ENCODE assay signal across 16 mouse cellular contexts in genomic region chr2:30920216-30920615, GRCm38 (mm10). TPM values are rescaled to one million over a fixed set of nuclear protein-coding genes. Genes with fewer than 3 reads are reported as not detected.
DNase-seq lines count a peak whose midpoint lies in the region; ATAC-seq and TF ChIP-seq lines count a peak whose summit lies in the region.
"Had no signal": no experiment of that assay in that cellular context is flagged by ENCODE, and none has a peak within 500 bp of the region (broad histone marks: within the 10 kb centered on the region; RNA-seq: fewer than 3 reads in every experiment).

No protein-coding gene starts in this region.

- TF ChIP-seq POLR2A in MEL (IDR thresholded peaks at IDR 0.05; ENCODE audit: control insufficient read depth in 1 of 2, insufficient read depth in 1 of 2, low read depth in 1 of 2, low read length in 2 of 2, poor library complexity in 1 of 2) = no peak

- H3K4me3 ChIP-seq in MEL (ENCODE audit: control insufficient read depth in 1 of 2, insufficient read depth in 1 of 2, low read depth in 2 of 2, low read length in 2 of 2) = no peak overlapping the region
- no peak overlapping the region for H3K4me3 ChIP-seq in intestine, postnatal 0 days (ENCODE audit: low read depth, low read length)
- H3K4me3 ChIP-seq in liver, postnatal 0 days (ENCODE audit: low read depth, low read length) = no peak overlapping the region
- H3K4me3 ChIP-seq: embryonic facial prominence, embryonic 13.5 days; neural tube, embryonic 12.5 days had no signal

- peak overlapping the region; percentile 42; the same call in 1 of the 2 replicates for H3K27ac ChIP-seq in MEL (ENCODE audit: control insufficient read depth, low read depth, low read length)
- no peak overlapping the region for H3K27ac ChIP-seq in intestine, postnatal 0 days (ENCODE audit: low read depth, low read length)
- H3K27ac ChIP-seq in liver, postnatal 0 days (ENCODE audit: low read depth) = no peak overlapping the region
- H3K27ac ChIP-seq: embryonic facial prominence, embryonic 13.5 days; liver, embryonic 14.5 days; neural tube, embryonic 12.5 days had no signal

- peak; percentile 39 to 44 for DNase-seq in left cerebral cortex, adult 18-20 months (ENCODE audit: low spot score in 2 of 2)
- no peak for DNase-seq in left cerebral cortex, postnatal 4 days
- DNase-seq in 3134 (ENCODE audit: extremely low read depth, insufficient read length, low spot score) = peak; percentile 55
- DNase-seq in MEL (ENCODE audit: low read depth, low spot score) = peak; percentile 72
- no peak for DNase-seq in thymus, postnatal 36 days
- DNase-seq in liver, postnatal 0 days = no peak
- no peak for DNase-seq in cerebellum, postnatal 25 days
- DNase-seq: cerebellum, adult 18-20 months; forebrain, postnatal 0 days; heart, adult 18-20 months; kidney, adult 8-10 months had no signal

- no peaks in the 10 kb centered on the region for H3K9me3 ChIP-seq in MEL (replicated peaks; ENCODE audit: insufficient read depth, low read length)
- H3K9me3 ChIP-seq in intestine, postnatal 0 days (ENCODE audit: control insufficient read depth) = no peaks in the 10 kb centered on the region
- H3K9me3 ChIP-seq in liver, postnatal 0 days (ENCODE audit: low read length) = no peaks in the 10 kb centered on the region
- H3K9me3 ChIP-seq: embryonic facial prominence, embryonic 13.5 days; neural tube, embryonic 12.5 days had no signal

- no peak for TF ChIP-seq RAD21 in MEL (IDR thresholded peaks at IDR 0.05; ENCODE audit: low read depth, low read length)

- H3K36me3 ChIP-seq in MEL (ENCODE audit: control insufficient read depth in 1 of 2, insufficient read depth in 2 of 2, low read length in 2 of 2) = peaks cover 0 to 12% of the 10 kb centered on the region in 2 experiments; a peak in 2 of 4 replicates
- H3K36me3 ChIP-seq in intestine, postnatal 0 days (ENCODE audit: control insufficient read depth, insufficient read depth) = no peaks in the 10 kb centered on the region
- no peaks in the 10 kb centered on the region for H3K36me3 ChIP-seq in liver, postnatal 0 days (replicated peaks; ENCODE audit: insufficient read depth, low read length)
- H3K36me3 ChIP-seq: embryonic facial prominence, embryonic 13.5 days; neural tube, embryonic 12.5 days had no signal

- intact Hi-C loops in left cerebral cortex, postnatal 4 days (cut with DNase I) = no loop called here

- no peak overlapping the region for H3K9ac ChIP-seq in MEL (ENCODE audit: control insufficient read depth, low read depth, low read length, poor library complexity, severe bottlenecking)
- no peak overlapping the region for H3K9ac ChIP-seq in intestine, postnatal 0 days (ENCODE audit: low read depth, low read length)
- no peak overlapping the region for H3K9ac ChIP-seq in liver, postnatal 0 days (replicated peaks)
- H3K9ac ChIP-seq: embryonic facial prominence, embryonic 13.5 days; forebrain, postnatal 0 days; liver, embryonic 14.5 days; neural tube, embryonic 12.5 days had no signal

- TF ChIP-seq CTCF in MEL (IDR thresholded peaks at IDR 0.05 in 2 of 3, conservative IDR thresholded peaks at IDR 0.05 in 1 of 3; ENCODE audit: control insufficient read depth in 1 of 3, insufficient read depth in 1 of 3, low read depth in 2 of 3, low read length in 3 of 3, poor library complexity in 1 of 3, severe bottlenecking in 1 of 3) = no peak
- no peak for TF ChIP-seq CTCF in intestine, postnatal 0 days (IDR thresholded peaks at IDR 0.05; ENCODE audit: low read depth)
- TF ChIP-seq CTCF in liver, postnatal 0 days (IDR thresholded peaks at IDR 0.05; ENCODE audit: low read depth) = no peak

- no peaks in the 10 kb centered on the region for H3K79me2 ChIP-seq in MEL (ENCODE audit: control insufficient read depth, insufficient read depth, low read length, poor library complexity)

- H3K4me1 ChIP-seq in MEL (ENCODE audit: control insufficient read depth in 1 of 2, insufficient read depth in 2 of 2, low read length in 2 of 2) = peaks cover 3 to 13% of the 10 kb centered on the region in 2 experiments; a peak in 3 of 4 replicates
- H3K4me1 ChIP-seq in intestine, postnatal 0 days (replicated peaks; ENCODE audit: control insufficient read depth, insufficient read depth, low read length) = peaks cover 3% of the 10 kb centered on the region; the same call in 1 of the 2 replicates
- no peaks in the 10 kb centered on the region for H3K4me1 ChIP-seq in liver, postnatal 0 days (ENCODE audit: insufficient read depth)
- H3K4me1 ChIP-seq: neural tube, embryonic 12.5 days had no signal

- peak; percentile 79 for ATAC-seq in intestine, postnatal 0 days
- no peak for ATAC-seq in liver, postnatal 0 days
- ATAC-seq: forebrain, postnatal 0 days had no signal

- WGBS in intestine, postnatal 0 days = 19% methylated on average over 7 of the region's 7 CpGs
- 50% methylated on average over 7 of the region's 7 CpGs for WGBS in liver, postnatal 0 days (ENCODE audit: insufficient replicate concordance)

- H3K27me3 ChIP-seq in MEL (ENCODE audit: control insufficient read depth in 1 of 2, insufficient read depth in 2 of 2, low read length in 2 of 2) = no peaks in the 10 kb centered on the region; a peak in 1 of 4 replicates
- peaks cover 16% of the 10 kb centered on the region for H3K27me3 ChIP-seq in intestine, postnatal 0 days (replicated peaks; ENCODE audit: control insufficient read depth, insufficient read depth, low read length)
- no peaks in the 10 kb centered on the region for H3K27me3 ChIP-seq in liver, postnatal 0 days (ENCODE audit: insufficient read depth, low read length)
- H3K27me3 ChIP-seq: embryonic facial prominence, embryonic 13.5 days; neural tube, embryonic 12.5 days had no signal

- TF ChIP-seq EP300 in MEL (IDR thresholded peaks at IDR 0.05; ENCODE audit: low read depth in 1 of 2, low read length in 2 of 2) = peak; percentile 14 to 60; a peak in 2 of 4 replicates
- no peak for TF ChIP-seq EP300 in liver, postnatal 0 days (IDR thresholded peaks at IDR 0.05; ENCODE audit: low read depth)

- no peak overlapping the region for H3K4me2 ChIP-seq in intestine, postnatal 0 days (replicated peaks; ENCODE audit: low read depth)
- H3K4me2 ChIP-seq in liver, postnatal 0 days (ENCODE audit: low read depth, low read length) = no peak overlapping the region
- H3K4me2 ChIP-seq: embryonic facial prominence, embryonic 13.5 days; midbrain, embryonic 11.5 days; neural tube, embryonic 12.5 days had no signal

TF ChIP-seq in MEL, 35 proteins besides CTCF, POLR2A, EP300 and RAD21 (continues in another document):
- TF ChIP-seq GABPA (IDR thresholded peaks at IDR 0.05; ENCODE audit: low read depth, low read length) = no peak
- TF ChIP-seq TAL1 (IDR thresholded peaks at IDR 0.05; ENCODE audit: low read length) = no peak
- no peak for TF ChIP-seq MAZ (IDR thresholded peaks at IDR 0.05; ENCODE audit: low read depth, low read length)
- no peak for TF ChIP-seq MAFK (IDR thresholded peaks at IDR 0.05; ENCODE audit: borderline replicate concordance, low read depth, low read length)
- peak; percentile 48; the same call in 1 of the 2 replicates for TF ChIP-seq RCOR1 (IDR thresholded peaks at IDR 0.05; ENCODE audit: low read depth, low read length)
- TF ChIP-seq MYB (IDR thresholded peaks at IDR 0.05; ENCODE audit: low read depth, low read length) = no peak
- no peak for TF ChIP-seq MEF2A (IDR thresholded peaks at IDR 0.05; ENCODE audit: extremely low read depth, insufficient replicate concordance, low read depth, low read length, poor library complexity, severe bottlenecking)
- TF ChIP-seq E2F4 (IDR thresholded peaks at IDR 0.05; ENCODE audit: borderline replicate concordance, low read depth, low read length) = no peak
- peak; percentile 83 for TF ChIP-seq BHLHE40 (IDR thresholded peaks at IDR 0.05; ENCODE audit: borderline replicate concordance, low read depth, low read length)
- TF ChIP-seq ZNF384 (IDR thresholded peaks at IDR 0.05; ENCODE audit: low read depth, low read length) = peak; percentile 81
- TF ChIP-seq ETS1 (IDR thresholded peaks at IDR 0.05; ENCODE audit: low read depth, low read length) = peak; percentile 92
- no peak for TF ChIP-seq ZC3H11A (IDR thresholded peaks at IDR 0.05; ENCODE audit: low read depth, low read length)
- TF ChIP-seq ZMIZ1 (IDR thresholded peaks at IDR 0.05; ENCODE audit: low read depth, low read length) = no peak
- no peak for TF ChIP-seq POLR2AphosphoS2 (IDR thresholded peaks at IDR 0.05; ENCODE audit: low read length)
- no peak for TF ChIP-seq POLR2AphosphoS5 (IDR thresholded peaks at IDR 0.05; ENCODE audit: borderline replicate concordance, low read depth, low read length)
- peak; percentile 72; the same call in 1 of the 2 replicates for TF ChIP-seq USF1 (IDR thresholded peaks at IDR 0.05; ENCODE audit: low read depth, low read length)
- TF ChIP-seq MXI1 (IDR thresholded peaks at IDR 0.05; ENCODE audit: low read depth, low read length) = peak; percentile 37; the same call in 1 of the 2 replicates

RNA-seq across cellular contexts. Expression of gene Ptges, which starts 9.4 kb away (rescaled TPM):
- total RNA-seq in left cerebral cortex, adult 18-20 months (2021) = 1 to 10 TPM; 7.1 to 9.8 TPM
- 1 to 10 TPM; 4.9 to 6.9 TPM for total RNA-seq in left cerebral cortex, postnatal 4 days (2021)
- total RNA-seq in MEL (2012; rRNA removed) = not detected in 2 replicates
- not detected for polyA plus RNA-seq in MEL (2012; ENCODE audit: insufficient read depth in 1 of 2, insufficient read length in 2 of 2, low read depth in 1 of 2, low replicate concordance in 2 of 2, missing spikeins in 1 of 2)
- polyA plus RNA-seq in intestine, postnatal 0 days (2015; fragmentation: Nextera tagmentation; extraction: Ambion mirVana) = 2.8 and 3.6 TPM in 2 replicates
- polyA plus RNA-seq in liver, postnatal 0 days (2015; fragmentation: Nextera tagmentation; extraction: Ambion mirVana) = 1.4 and 1.7 TPM in 2 replicates

RNA-seq across cellular contexts. Expression of gene Tor1b, which starts 32.5 kb away (rescaled TPM):
- total RNA-seq in left cerebral cortex, adult 18-20 months (2021) = 10 to 100 TPM; 27.4 to 30.2 TPM
- total RNA-seq in left cerebral cortex, postnatal 4 days (2021) = 10 to 100 TPM; 28.5 to 28.9 TPM
- total RNA-seq in MEL (2012; rRNA removed) = 26.1 and 36.9 TPM in 2 replicates
- polyA plus RNA-seq in MEL (2012; ENCODE audit: insufficient read depth in 1 of 2, insufficient read length in 2 of 2, low read depth in 1 of 2, low replicate concordance in 2 of 2, missing spikeins in 1 of 2) = 10 to 100 TPM; 33.0 to 55.6 TPM
- 13.3 and 14.6 TPM in 2 replicates for polyA plus RNA-seq in intestine, postnatal 0 days (2015; fragmentation: Nextera tagmentation; extraction: Ambion mirVana)
- 29.2 and 31.1 TPM in 2 replicates for polyA plus RNA-seq in liver, postnatal 0 days (2015; fragmentation: Nextera tagmentation; extraction: Ambion mirVana)

RNA-seq across cellular contexts. Expression of gene Tor1a, which starts 47.5 kb away (rescaled TPM):
- 10 to 100 TPM; 37.3 to 40.0 TPM for total RNA-seq in left cerebral cortex, adult 18-20 months (2021)
- total RNA-seq in left cerebral cortex, postnatal 4 days (2021) = 10 to 100 TPM; 44.7 to 48.7 TPM
- 45.8 and 55.6 TPM in 2 replicates for total RNA-seq in MEL (2012; rRNA removed)
- polyA plus RNA-seq in MEL (2012; ENCODE audit: insufficient read depth in 1 of 2, insufficient read length in 2 of 2, low read depth in 1 of 2, low replicate concordance in 2 of 2, missing spikeins in 1 of 2) = 10 to 100 TPM in 1 of 2 experiments, not detected in 1; 60.1 TPM
- 90.3 and 95.4 TPM in 2 replicates for polyA plus RNA-seq in intestine, postnatal 0 days (2015; fragmentation: Nextera tagmentation; extraction: Ambion mirVana)
- 82.9 and 95.5 TPM in 2 replicates for polyA plus RNA-seq in liver, postnatal 0 days (2015; fragmentation: Nextera tagmentation; extraction: Ambion mirVana)

Comparison
In these comparisons a context has a peak if more than half of its experiments do, and no peak if none do; other contexts are left out.
1. DNase-seq: peak in left cerebral cortex, adult 18-20 months (2 of 2), 3134 (single experiment) and MEL (single experiment); none in left cerebral cortex, postnatal 4 days (single experiment), thymus, postnatal 36 days (0 of 2), liver, postnatal 0 days (single experiment) and cerebellum, postnatal 25 days (0 of 2).